Mouse (Mus musculus) stomach, embryonic 14.5 days (tissue): ENCODE measurements around the gene Zbtb5. TPM values are rescaled to one million over a fixed set of nuclear protein-coding genes. Genes with fewer than 3 reads are reported as not detected.
"Not testable (repeated sequence)": the region's sequence is repeated elsewhere in the genome, so short reads cannot be mapped to it uniquely, and the experiment has no call there.

Experiments
- ATAC-seq: fragments of 200-750 bp; cut with Nextera tagmentation; 2 replicates; pipeline ENCODE4 v1.8.0; 2017; ENCODE audit warnings: low read depth, moderate TSS enrichment; ENCODE audit not compliant: insufficient number of reproducible peaks, insufficient read depth, low FRiP score
- H3K27ac ChIP-seq: fragments of 300-500 bp; sonication (generic); 2 replicates; pipeline ENCODE4 v1.5.1; 2014; ENCODE audit warnings: mild to moderate bottlenecking, low read length, moderate library complexity, mixed read lengths
- H3K27me3 ChIP-seq: fragments of 300-500 bp; sonication (generic); 2 replicates; pipeline ENCODE4 v1.6.1; 2014; ENCODE audit warnings: low read length, control low read depth, mixed read lengths; ENCODE audit not compliant: control insufficient read depth, insufficient read depth
- H3K36me3 ChIP-seq: fragments of 300-500 bp; sonication (generic); 2 replicates; pipeline ENCODE4 v1.6.1; 2014; ENCODE audit warnings: mild to moderate bottlenecking, control low read depth, low read length, moderate library complexity, mixed read lengths; ENCODE audit not compliant: control insufficient read depth, insufficient read depth
- H3K4me1 ChIP-seq: fragments of 300-500 bp; sonication (generic); 2 replicates; pipeline ENCODE4 v1.6.1; 2014; ENCODE audit warnings: low read length, control low read depth, mixed read lengths; ENCODE audit not compliant: control insufficient read depth, insufficient read depth
- H3K4me2 ChIP-seq: fragments of 300-500 bp; sonication (generic); replicated peaks from 2 replicates; pipeline ENCODE4 v1.6.1; 2014; ENCODE audit warnings: low read depth, low read length, control low read depth
- H3K4me3 ChIP-seq: fragments of 300-500 bp; sonication (generic); 2 replicates; pipeline ENCODE4 v1.5.1; 2014; ENCODE audit warnings: low read depth, low read length, control low read depth
- H3K9ac ChIP-seq: fragments of 300-500 bp; sonication (generic); replicated peaks from 2 replicates; pipeline ENCODE4 v1.6.1; 2014; ENCODE audit warnings: low read depth, mild to moderate bottlenecking, control low read depth, low read length, moderate library complexity, mixed read lengths
- H3K9me3 ChIP-seq: fragments of 300-500 bp; sonication (generic); 2 replicates; pipeline ENCODE4 v1.6.1; 2016; ENCODE audit warnings: low read depth, low read length, control low read depth; ENCODE audit not compliant: control insufficient read depth
- WGBS: fragments of 180-500 bp; shearing (Covaris S2); extraction: QIAGEN DNeasy Blood & Tissue Kit; methylation state at CpG from one replicate; pipeline ENCODE4 v1.1.7; 2014; 5-methylcytosine and 5-hydroxymethylcytosine counted together
- polyA plus RNA-seq: library from polyadenylated mRNA; unstranded; fragments of >200 nt; fragmentation: Nextera tagmentation; extraction: Ambion mirVana; gene quantifications from 2 replicates; pipeline ENCODE4 v1.2.1, GENCODE M21; 2014

The Zbtb5 gene
- polyA plus RNA-seq, 1 experiment from 2014 or later = 25.6 TPM

- H3K27ac ChIP-seq = no peak overlapping the region
- H3K4me2 ChIP-seq = no peak overlapping the region
- H3K9me3 ChIP-seq = no peaks in the 10 kb centered on the region
- ATAC-seq = no peak
- H3K4me1 ChIP-seq = no peaks in the 10 kb centered on the region
- no peaks in the 10 kb centered on the region for H3K36me3 ChIP-seq
- WGBS = 75% methylated on average over 9 of the region's 9 CpGs
- no peak overlapping the region for H3K4me3 ChIP-seq
- no peak overlapping the region for H3K9ac ChIP-seq
- no peaks in the 10 kb centered on the region for H3K27me3 ChIP-seq
These were observed 59.2 kb downstream of the Zbtb5 start for GRCm38 (mm10) chr4:44953041-44953440.

- ATAC-seq = no peak
- no peak overlapping the region for H3K4me2 ChIP-seq
- 68% methylated on average over 1 of the region's 1 CpGs for WGBS
These were observed 63.9 kb downstream of the Zbtb5 start for GRCm38 (mm10) chr4:44948314-44948713.

GRCm38 (mm10) chr4:44947464-44947863 is 64.7 kb downstream of the Zbtb5 start:
- Histone ChIP-seq H3K36me3 (no peaks in the 10 kb centered on the region), H3K4me2 (no peak overlapping the region), H3K27ac (no peak overlapping the region), H3K4me3 (no peak overlapping the region), H3K4me1 (no peaks in the 10 kb centered on the region), H3K9ac (no peak overlapping the region), H3K9me3 (no peaks in the 10 kb centered on the region), H3K27me3 (no peaks in the 10 kb centered on the region)
- WGBS = 85% methylated on average over 5 of the region's 5 CpGs
- ATAC-seq = no peak

More at GRCm38 (mm10) chr4:44948314-44948713, 63.9 kb downstream of the Zbtb5 start:
- no peaks in the 10 kb centered on the region for H3K36me3 ChIP-seq
- no peak overlapping the region for H3K9ac ChIP-seq
- no peaks in the 10 kb centered on the region for H3K9me3 ChIP-seq
- no peaks in the 10 kb centered on the region for H3K27me3 ChIP-seq
- no peak overlapping the region for H3K27ac ChIP-seq
- no peak overlapping the region for H3K4me3 ChIP-seq
- H3K4me1 ChIP-seq = no peaks in the 10 kb centered on the region

- H3K4me1 ChIP-seq, H3K27me3 ChIP-seq, H3K27ac ChIP-seq, H3K36me3 ChIP-seq, H3K4me3 ChIP-seq, H3K9ac ChIP-seq, ATAC-seq, H3K9me3 ChIP-seq, H3K4me2 ChIP-seq: not testable (repeated sequence)
- WGBS = 91% methylated on average over 2 of the region's 2 CpGs
These were observed 66.1 kb downstream of the Zbtb5 start for GRCm38 (mm10) chr4:44946126-44946525.

- no peak for ATAC-seq
- WGBS = 81% methylated on average over 10 of the region's 10 CpGs
These were observed 67.7 kb downstream of the Zbtb5 start for GRCm38 (mm10) chr4:44944426-44945075.

GRCm38 (mm10) chr4:44943480-44943879 is 68.7 kb downstream of the Zbtb5 start:
- no peaks in the 10 kb centered on the region for H3K4me1 ChIP-seq
- H3K27ac ChIP-seq = no peak overlapping the region
- H3K9me3 ChIP-seq = no peaks in the 10 kb centered on the region
- WGBS = 80% methylated on average over 6 of the region's 6 CpGs
- H3K36me3 ChIP-seq = no peaks in the 10 kb centered on the region
- no peak overlapping the region for H3K4me2 ChIP-seq
- H3K27me3 ChIP-seq = no peaks in the 10 kb centered on the region
- ATAC-seq = no peak
- no peak overlapping the region for H3K4me3 ChIP-seq
- H3K9ac ChIP-seq = no peak overlapping the region

More at GRCm38 (mm10) chr4:44944426-44945075, 67.7 kb downstream of the Zbtb5 start:
- no peaks in the 10 kb centered on the region for H3K36me3 ChIP-seq
- no peak overlapping the region for H3K9ac ChIP-seq
- H3K27me3 ChIP-seq = no peaks in the 10 kb centered on the region
- H3K27ac ChIP-seq = no peak overlapping the region
- no peaks in the 10 kb centered on the region for H3K4me1 ChIP-seq
- no peaks in the 10 kb centered on the region for H3K9me3 ChIP-seq
- H3K4me3 ChIP-seq = no peak overlapping the region
- no peak overlapping the region for H3K4me2 ChIP-seq

- Histone ChIP-seq H3K4me3 (no peak overlapping the region), H3K27me3 (no peaks in the 10 kb centered on the region), H3K27ac (no peak overlapping the region), H3K9ac (no peak overlapping the region), H3K36me3 (no peaks in the 10 kb centered on the region), H3K9me3 (no peaks in the 10 kb centered on the region), H3K4me1 (no peaks in the 10 kb centered on the region), H3K4me2 (no peak overlapping the region)
- 87% methylated on average over 1 of the region's 1 CpGs for WGBS
- no peak for ATAC-seq
These were observed 70.0 kb downstream of the Zbtb5 start for GRCm38 (mm10) chr4:44942237-44942636.
